Mouse (Mus musculus): ENCODE measurements around the gene Men1. TPM values are rescaled to one million over a fixed set of nuclear protein-coding genes. Genes with fewer than 3 reads are reported as not detected.

The Men1 gene
- total RNA-seq, 2 experiments from 2014 or later, result 6.0 to 9.6 TPM

DNA sequence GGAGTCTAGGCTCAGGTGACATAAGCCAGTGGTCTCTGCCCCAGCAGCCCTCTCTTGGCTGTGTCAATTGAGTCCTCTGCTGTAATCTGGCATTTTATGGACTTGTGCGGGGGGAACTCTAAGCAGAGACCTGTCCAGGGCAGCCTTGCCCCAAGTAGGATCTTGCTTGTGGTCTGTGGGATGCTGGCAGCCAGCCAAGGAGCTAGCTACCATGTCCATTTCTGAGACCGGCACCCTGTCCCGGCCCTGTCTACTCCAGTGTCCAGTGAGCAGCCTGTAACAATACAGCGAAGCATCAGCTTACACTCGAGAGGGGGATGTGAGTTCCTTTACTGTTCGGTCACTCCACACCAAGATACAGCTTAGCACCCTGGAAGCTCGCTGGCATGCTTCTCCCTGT is 19.3 kb downstream of the Men1 start:
- ATAC-seq (replicated peaks; ENCODE audit: low FRiP score, poor library complexity, severe bottlenecking), result 0 out of 2 replicates have a peak, but pooled peaks have one; percentile 18

DNA sequence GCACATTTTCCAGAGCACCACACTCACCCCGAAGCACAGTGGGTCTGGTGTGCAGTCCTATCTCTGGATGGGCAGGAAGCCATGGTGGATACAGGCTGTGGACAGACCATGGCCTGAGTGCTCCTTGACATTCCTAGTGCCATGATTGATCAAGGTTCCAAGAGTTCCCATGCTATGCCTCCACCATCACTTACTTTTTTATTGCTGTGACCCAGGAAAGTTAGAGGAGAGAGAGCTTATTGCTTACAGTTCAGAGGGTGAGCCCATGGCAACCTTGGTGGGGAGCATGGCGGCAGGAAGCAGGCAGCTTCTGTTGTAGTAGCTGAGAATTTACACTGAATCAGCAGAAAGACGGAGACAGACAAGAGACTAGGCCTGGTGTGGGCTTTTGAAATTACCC is 26.5 kb downstream of the Men1 start:
- ATAC-seq (replicated peaks; ENCODE audit: low FRiP score, poor library complexity, severe bottlenecking), result no peak

GRCm38 (mm10) chr19:6363091-6363410 is 28.3 kb downstream of the Men1 start:
- ATAC-seq (replicated peaks; ENCODE audit: low FRiP score, poor library complexity, severe bottlenecking), result no peak; the same call in 1 of the 2 replicates

DNA sequence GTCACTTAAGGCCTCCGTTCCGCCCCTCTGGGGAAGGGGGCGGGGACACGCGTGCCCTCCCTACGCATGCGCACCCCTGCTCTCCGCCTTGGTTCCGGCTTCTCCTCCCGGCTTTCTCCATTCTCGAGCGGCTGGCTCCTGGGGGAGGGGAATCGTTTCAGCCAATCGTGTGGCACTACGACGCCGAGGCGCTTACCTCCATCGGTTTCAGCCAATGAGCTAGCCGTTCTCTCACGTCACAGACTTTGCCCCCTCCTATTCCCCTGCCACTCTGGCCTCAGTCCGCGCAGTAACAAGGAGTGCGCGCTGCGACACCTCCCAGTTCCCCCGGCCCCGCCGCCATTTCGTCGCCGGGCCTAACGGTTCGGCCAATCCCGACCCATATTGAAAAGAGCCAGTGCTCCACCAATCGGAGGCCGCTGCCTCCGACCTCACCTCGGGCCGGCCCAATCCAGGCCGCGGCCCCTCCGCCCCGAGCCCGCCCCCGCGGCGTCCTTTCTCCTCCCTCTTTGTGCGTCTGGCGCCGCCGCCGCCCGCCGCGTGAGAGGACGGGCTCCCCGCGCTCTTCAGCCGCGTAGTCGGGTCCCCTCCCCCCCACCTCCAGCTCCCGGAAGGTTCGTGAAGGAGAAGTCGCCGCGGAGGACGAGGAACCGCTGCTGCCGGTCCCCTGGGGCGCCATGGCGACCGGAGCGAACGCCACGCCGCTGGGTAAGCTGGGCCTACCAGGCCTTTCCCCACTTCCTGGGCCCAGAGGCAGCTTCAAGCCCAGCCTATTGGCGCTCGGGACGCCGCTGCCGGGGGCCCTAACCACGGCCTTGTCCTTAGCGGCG is 28.8 kb downstream of the Men1 start, which contains the start of gene Sf1:
TSS of gene Sf1 (plus strand) at position 280 of the 830 bp plus-strand sequence.
- peak; percentile 90 for ATAC-seq (replicated peaks; ENCODE audit: low FRiP score, poor library complexity, severe bottlenecking)

- ATAC-seq (replicated peaks; ENCODE audit: low FRiP score, poor library complexity, severe bottlenecking), result peak; percentile 60
Observed at GRCm38 (mm10) chr19:6364317-6364725, 29.5 kb downstream of the Men1 start.

DNA sequence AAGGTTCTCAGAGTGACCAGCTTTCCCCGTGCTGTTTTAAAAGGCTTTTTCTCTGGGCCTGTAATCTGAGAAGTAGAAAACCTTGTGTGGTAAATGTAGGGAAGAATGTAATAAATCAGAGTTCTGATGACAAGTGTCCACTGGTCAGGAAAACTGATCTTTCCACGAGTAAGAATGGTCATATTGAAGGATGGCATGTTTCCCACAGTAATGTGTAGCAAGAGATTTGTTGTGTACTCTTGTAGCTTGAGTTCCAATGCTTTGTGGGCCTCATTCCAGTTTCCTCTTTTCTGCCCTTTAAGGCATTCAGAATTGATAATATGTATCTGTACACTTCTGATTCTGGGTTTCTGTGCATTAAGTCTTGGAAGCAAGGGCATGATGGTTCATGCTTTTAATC is 30.1 kb downstream of the Men1 start:
- no peak for ATAC-seq (replicated peaks; ENCODE audit: low FRiP score, poor library complexity, severe bottlenecking)

DNA sequence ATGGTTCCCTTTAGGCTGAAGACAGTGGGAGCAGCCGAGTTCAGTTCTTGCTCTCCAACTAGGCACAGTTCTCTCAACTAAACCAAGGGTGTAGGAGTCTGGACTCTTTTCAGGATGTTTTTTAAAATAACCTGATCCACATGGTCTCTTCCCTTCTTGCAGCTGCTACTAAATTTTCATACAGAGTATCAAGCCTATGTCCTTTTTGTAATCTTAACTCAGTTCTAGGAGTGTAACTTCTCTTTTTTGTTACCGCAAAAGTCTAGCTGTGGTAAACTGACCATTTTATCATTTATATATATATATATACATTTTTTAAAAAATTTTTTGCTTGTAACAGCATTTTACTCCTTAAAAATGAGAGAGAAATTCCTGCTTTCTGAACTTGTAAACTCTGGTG is 35.4 kb downstream of the Men1 start:
- ATAC-seq (replicated peaks; ENCODE audit: low FRiP score, poor library complexity, severe bottlenecking), result no peak

- no peak for ATAC-seq (replicated peaks; ENCODE audit: low FRiP score, poor library complexity, severe bottlenecking)
Observed at GRCm38 (mm10) chr19:6372433-6372832, 37.7 kb downstream of the Men1 start.

GRCm38 (mm10) chr19:6373539-6374400 is 39.0 kb downstream of the Men1 start:
- ATAC-seq (replicated peaks; ENCODE audit: low FRiP score, poor library complexity, severe bottlenecking), result peak; percentile 72

DNA sequence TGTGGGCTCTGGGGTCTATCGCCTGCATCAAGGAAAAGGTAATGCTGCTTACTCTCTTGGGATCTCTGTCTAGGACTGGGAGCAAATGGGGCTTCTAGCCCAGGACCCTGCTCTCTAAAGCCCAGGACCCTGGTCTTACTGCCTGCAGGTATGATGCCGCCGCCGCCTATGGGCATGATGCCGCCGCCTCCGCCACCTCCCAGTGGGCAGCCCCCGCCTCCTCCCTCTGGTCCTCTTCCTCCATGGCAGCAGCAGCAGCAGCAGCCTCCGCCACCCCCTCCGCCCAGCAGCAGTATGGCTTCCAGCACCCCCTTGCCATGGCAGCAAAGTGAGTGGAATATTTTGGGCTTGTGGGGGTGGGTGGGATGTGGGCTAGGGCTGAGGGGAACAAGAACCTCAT is 39.8 kb downstream of the Men1 start:
- no peak for ATAC-seq (replicated peaks; ENCODE audit: low FRiP score, poor library complexity, severe bottlenecking)

DNA sequence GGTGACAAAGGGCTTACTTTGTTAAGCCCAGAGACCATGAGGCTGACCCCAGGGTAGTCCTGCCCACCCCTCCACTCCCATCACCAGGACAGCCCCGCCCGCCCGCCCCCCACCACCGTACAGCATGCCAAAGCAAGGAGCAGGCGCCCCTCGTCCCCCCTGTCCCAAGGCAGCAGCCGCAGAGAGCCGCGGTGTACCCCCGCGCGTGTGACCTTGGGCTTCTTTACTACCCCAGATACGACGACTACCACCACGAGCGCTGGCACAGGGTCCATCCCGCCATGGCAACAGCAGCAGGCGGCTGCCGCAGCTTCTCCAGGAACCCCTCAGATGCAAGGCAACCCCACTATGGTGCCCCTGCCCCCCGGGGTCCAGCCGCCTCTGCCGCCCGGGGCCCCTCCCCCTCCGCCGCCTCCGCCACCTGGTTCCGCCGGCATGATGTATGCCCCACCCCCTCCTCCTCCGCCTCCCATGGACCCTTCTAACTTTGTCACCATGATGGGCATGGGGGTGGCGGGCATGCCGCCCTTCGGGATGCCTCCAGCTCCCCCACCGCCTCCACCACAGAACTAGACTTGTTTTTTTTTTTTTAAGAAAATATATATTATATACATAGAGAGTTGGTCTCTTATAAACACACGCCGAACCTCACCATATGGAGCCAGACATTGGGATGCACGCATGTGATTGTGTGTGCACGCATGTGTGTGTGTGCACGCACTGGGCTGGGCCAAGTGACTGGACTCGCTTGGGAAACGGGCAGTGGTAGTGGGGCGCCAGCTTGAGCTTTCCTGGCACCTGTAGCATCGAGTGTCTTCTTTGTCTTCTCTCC is 40.9 kb downstream of the Men1 start:
- no peak for ATAC-seq (replicated peaks; ENCODE audit: low FRiP score, poor library complexity, severe bottlenecking)

DNA sequence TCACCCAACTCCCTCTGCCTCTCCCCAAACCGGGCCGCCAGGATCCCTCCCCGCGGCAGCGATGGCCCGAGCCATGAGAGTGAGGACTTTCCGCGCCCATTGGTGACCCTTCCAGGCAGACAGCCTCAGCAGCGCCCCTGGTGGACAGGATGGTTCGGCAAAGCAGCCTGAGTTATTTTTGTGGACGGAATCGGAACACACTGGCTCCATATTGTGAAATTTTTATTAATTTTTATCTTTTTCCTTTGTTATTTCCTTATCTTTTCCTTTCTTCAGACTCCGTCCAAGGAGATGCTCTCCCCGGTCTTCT is 41.4 kb downstream of the Men1 start:
- 0 out of 2 replicates have a peak, but pooled peaks have one; percentile 44 for ATAC-seq (replicated peaks; ENCODE audit: low FRiP score, poor library complexity, severe bottlenecking)

GRCm38 (mm10) chr19:6376643-6377042 is 41.9 kb downstream of the Men1 start:
- ATAC-seq (replicated peaks; ENCODE audit: low FRiP score, poor library complexity, severe bottlenecking), result no peak

GRCm38 (mm10) chr19:6377327-6378040 is 42.7 kb downstream of the Men1 start:
- ATAC-seq (replicated peaks; ENCODE audit: low FRiP score, poor library complexity, severe bottlenecking), result no peak

- no peak for ATAC-seq (replicated peaks; ENCODE audit: low FRiP score, poor library complexity, severe bottlenecking)
Observed at GRCm38 (mm10) chr19:6380411-6381166, 45.8 kb downstream of the Men1 start.

DNA sequence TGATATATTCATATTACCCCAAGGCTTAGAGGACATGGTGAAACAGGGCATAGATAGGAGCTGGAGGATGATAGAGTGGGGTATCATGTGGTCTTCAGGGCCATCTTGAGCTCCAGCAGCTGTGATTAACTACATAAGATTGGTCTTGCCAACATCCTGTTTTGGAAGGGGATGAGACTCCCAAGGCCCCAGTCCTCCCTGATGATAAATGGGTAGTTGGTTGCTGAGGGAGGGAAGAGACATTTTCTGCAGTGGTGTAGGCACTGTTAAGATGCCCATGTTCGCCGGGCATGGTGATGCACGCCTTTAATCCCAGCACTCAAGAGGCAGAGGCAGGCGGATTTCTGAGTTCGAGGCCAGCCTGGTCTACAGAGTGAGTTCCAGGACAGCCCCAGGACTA is 46.5 kb downstream of the Men1 start:
- ATAC-seq (replicated peaks; ENCODE audit: low FRiP score, poor library complexity, severe bottlenecking), result no peak

DNA sequence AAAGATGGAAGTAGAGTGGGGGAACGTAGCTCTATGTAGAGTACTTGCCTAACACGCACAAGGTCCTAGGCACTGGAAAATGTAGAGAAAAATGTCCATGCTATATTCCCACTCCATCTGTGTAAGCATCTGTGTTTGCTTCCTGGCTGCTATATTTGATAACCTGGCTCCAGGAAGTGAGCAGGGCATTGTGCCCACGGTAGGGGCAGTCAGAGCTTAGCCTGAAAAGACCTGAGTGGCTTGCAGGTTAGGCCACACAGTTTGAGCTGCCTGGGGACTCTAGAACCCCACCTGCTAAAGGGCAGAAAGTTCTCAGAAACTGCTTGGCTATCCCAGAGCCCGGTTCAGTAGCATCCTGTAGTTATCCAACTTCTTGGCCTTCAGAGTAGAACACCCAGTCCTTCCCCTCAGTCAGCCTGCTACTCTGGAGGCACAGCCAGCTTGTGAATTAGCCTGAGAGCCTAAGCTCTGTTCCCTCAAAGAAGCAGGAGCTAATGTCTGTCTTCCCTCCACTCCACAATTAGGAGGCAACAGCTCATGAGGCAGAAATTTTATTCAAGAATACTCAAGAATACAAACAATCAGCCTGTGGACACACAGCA is 47.6 kb downstream of the Men1 start:
- no peak for ATAC-seq (replicated peaks; ENCODE audit: low FRiP score, poor library complexity, severe bottlenecking)

GRCm38 (mm10) chr19:6383470-6383869 is 48.7 kb downstream of the Men1 start:
- ATAC-seq (replicated peaks; ENCODE audit: low FRiP score, poor library complexity, severe bottlenecking), result no peak

DNA sequence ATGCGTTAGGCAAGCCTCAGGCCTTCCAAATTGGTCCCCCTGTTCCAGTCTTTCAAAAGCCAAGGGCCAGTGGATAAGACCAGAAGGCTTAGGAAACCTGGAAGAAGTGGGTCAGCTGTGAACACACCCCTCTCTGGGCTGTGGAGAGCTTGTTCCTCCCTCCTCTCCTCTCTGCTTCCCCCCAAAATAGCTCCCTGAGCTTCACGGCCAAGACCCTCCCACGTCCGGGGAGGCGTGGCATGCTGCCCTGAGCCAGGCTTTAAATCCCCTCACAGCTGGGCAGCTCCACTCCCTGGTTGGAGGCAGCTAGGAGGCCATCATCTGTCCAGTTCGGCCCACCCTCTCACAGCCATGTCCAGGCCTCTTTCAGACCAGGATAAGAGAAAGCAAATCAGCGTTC is 49.3 kb downstream of the Men1 start, which contains the start of gene Pygm:
TSS of gene Pygm (plus strand) at position 272 of the 400 bp plus-strand sequence.
- ATAC-seq (replicated peaks; ENCODE audit: low FRiP score, poor library complexity, severe bottlenecking), result no peak

All from erythroblast, adult 5-6 weeks (primary cell).